Mouse (Mus musculus): Measurements from ENCODE around the gene 6330403K07Rik. TPM values are rescaled to one million over a fixed set of nuclear protein-coding genes. Genes with fewer than 3 reads are reported as not detected.

Gene 6330403K07Rik
- 10 to 100 TPM; 12.2 to 13.2 TPM for total RNA-seq (2021)
- long read RNA-seq, experiment 1, transcript 6330403K07Rik-201 (2 exons, 1,494 nt) = major isoform, 7 of 7 reads
- long read RNA-seq, experiment 1, partial matches to known transcripts = 0 of 7 reads
- long read RNA-seq, experiment 1, other reads (novel, unspliced or antisense) = 0 of 7 reads
- long read RNA-seq, experiment 2, transcript 6330403K07Rik-201 (2 exons, 1,494 nt) = major isoform, 42 of 43 reads
- long read RNA-seq, experiment 2, partial matches to known transcripts = 1 of 43 reads
- long read RNA-seq, experiment 2, other reads (novel, unspliced or antisense) = 0 of 43 reads

- DNase-seq (ENCODE audit: low spot score in 2 of 2) = no peak
Observed at GRCm38 (mm10) chr11:71033163-71033761, at the start of gene 6330403K07Rik. TSS of gene 6330403K07Rik (minus strand) at chr11:71033513.

DNA sequence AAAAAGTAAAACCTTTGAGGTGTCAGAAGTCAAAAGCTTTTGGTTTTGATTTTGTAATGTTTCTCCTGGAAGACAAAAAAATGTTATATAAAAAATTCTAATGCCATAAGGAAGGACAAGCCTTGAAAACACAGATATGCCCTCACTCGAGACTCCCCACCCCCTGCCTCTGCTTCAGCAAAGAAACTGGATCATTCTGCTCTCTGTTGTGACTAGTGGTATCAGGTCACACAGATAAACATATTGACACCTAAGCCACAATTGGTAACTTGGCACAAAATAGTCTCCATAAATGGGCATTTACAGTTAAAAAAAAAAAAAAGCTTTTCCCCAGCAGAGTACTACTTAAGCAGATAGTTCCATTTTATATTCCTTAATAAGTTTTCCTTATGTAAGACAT, 43.0 kb upstream of the 6330403K07Rik start:
- DNase-seq (ENCODE audit: low spot score in 2 of 2) = no peak

- no peak for DNase-seq (ENCODE audit: low spot score in 2 of 2)
Observed at GRCm38 (mm10) chr11:71052554-71052953, 19.2 kb upstream of the 6330403K07Rik start.

DNA sequence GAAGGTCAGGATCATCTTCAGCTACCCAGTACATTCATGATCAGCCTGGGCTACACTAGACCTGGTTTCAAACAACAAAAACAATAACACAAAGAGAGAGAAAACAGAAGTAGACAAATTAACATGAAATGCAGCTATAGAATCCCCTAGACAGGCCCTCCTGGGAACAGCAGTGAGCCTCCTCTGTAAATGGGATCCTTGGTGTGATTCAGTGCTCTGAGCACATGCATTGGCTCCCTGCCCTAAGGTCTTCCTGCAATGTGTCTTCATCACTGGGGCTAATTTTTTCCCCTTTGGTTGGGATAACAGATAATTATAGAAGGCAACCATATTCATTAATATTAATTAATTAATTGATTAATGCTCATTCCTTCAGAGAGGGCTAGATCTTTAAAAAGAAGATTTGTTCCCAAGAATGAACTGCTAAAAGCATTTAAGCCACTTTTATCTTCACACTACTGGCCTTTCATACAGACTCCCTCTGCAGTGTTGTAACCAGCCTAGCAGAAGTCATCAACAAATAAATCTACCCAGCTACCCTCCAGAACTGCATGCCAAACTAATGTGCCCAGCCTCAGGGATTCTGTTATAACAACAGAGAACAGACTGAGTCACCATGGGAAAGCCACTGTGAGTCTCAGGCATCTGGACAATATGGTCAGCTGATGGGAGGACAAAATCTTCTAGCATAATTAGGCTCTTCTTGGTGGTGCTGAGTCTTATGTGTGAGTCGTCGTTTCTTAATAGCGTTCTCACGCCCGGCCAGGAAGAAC, 6.4 kb upstream of the 6330403K07Rik start:
- DNase-seq (ENCODE audit: low spot score in 2 of 2) = no peak

GRCm38 (mm10) chr11:71032491-71033162, 686 bp downstream of the 6330403K07Rik start:
- DNase-seq (ENCODE audit: low spot score in 2 of 2) = no peak

DNA sequence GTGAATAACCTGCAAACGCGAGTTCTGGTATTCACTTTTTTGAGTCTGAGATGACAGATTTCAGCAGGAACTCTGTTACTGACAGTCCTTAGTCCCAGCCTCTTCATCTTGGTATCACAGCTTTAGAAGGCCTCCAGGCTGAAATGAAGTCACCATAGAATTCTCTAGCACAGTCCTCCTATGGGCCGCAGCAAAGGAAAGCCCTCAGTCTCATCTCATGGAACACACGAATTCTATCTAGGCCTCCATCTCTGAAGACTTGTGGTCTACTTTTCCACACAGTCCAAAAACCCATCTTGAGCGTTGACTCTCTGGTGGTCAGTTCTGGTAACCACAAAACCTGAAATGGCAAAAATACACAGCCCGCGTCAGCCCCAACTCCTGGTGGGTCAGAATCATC, 1.2 kb downstream of the 6330403K07Rik start:
- no peak for DNase-seq (ENCODE audit: low spot score in 2 of 2)

DNA sequence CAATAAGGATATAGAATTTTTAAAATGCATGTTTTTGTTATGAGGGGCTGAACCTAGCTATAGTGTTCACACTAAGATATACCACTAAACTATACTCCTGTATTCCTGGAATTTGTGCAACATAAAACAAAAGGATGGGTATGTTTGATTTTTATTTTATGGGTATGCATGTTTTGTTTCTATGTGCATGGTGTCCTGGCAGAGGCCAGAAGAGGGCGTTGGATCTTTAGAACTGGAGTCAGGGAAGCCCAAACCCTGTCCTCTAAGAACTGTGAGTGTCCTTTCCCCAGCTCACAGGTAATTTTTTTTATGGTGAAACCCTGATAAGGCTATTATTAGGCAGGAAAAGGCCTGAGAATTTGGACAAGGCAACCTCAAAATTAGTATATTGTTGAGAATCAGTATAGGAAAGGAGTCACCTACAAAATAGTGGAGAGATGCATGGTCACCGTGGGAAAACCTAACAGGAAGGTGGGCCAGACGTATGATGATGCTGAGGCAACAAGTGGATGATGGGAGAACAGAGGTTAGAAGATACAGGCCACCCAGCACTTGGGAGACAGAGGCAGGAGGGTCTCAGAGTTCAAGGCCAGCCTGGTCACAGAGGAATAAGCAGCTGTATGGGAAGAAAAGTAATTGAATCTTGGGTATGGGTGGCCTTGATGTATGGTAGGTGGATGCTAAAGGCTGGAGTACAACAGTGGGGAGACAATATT, 3.8 kb downstream of the 6330403K07Rik start:
- DNase-seq (ENCODE audit: low spot score in 2 of 2) = no peak

GRCm38 (mm10) chr11:71028280-71028679, 5.0 kb downstream of the 6330403K07Rik start:
- DNase-seq (ENCODE audit: low spot score in 2 of 2) = no peak

GRCm38 (mm10) chr11:71019201-71020068, 13.9 kb downstream of the 6330403K07Rik start, which contains the start of the genes Mis12 and Derl2:
TSS of gene Mis12 (plus strand) at chr11:71019611.
TSS of gene Derl2 (minus strand) at chr11:71019841.
- peak; percentile 90 to 92 for DNase-seq (ENCODE audit: low spot score in 2 of 2)

- DNase-seq (ENCODE audit: low spot score in 2 of 2) = no peak
Observed at GRCm38 (mm10) chr11:71018416-71019200, 14.7 kb downstream of the 6330403K07Rik start.

DNA sequence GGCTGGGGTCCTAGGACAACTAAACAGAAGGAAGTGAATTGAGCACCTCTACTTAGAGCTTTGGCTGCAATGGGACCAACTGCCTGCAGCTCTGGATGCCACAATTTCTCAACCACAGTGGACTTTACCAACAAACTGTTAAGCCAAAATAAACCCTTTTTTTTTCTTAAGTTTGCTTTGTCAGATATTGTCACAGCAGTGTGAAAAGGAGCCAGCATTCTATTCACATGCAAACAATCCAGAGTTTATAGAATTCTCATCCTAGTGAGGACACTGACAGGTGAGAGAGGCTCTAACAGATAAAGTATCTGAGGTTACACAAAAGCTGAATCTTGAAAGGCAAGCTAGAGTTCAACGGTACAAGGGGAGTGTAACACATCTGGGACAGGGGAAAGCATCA, 16.3 kb downstream of the 6330403K07Rik start:
- no peak for DNase-seq (ENCODE audit: low spot score in 2 of 2)

GRCm38 (mm10) chr11:71012743-71013142, 20.6 kb downstream of the 6330403K07Rik start:
- DNase-seq (ENCODE audit: low spot score in 2 of 2) = no peak

DNA sequence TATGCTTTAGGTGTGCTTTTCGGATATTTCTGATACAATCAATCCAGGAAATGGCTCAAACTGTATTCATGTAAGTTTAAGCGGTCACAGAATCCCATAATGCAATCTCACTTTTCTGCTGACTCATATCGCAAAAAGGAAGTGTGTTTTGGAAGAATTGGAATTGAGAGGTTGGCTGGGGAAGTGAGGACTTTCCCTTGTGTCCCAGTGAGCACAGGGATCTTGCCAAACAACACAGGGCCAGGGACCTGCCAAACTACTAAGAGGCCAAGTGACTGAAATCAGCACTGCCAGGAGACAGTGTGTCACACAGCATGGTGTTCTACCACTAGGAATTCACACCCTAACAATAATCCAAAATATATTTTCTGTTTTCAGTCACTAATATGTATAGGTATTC, 25.0 kb downstream of the 6330403K07Rik start:
- no peak for DNase-seq (ENCODE audit: low spot score in 2 of 2)

DNA sequence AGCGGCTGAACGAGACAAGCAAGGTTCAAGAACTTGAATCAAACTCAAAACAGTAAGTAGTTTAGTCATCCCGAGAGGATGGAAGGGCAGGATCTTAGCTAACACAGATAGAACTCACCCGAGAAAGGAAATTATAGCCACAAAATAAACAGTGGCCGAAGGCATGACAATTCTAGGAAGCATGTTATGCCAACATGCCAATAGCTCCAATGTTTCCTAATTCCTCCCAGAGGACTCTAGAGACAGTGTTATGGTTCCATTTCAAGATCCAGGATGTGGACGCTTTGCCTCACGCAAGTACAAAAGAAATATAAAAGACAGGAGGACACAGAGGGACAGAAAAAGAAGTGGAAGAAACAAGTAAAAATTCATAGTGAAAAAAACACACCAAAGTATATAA, 25.5 kb downstream of the 6330403K07Rik start:
- no peak for DNase-seq (ENCODE audit: low spot score in 2 of 2)

GRCm38 (mm10) chr11:71007026-71007425, 26.3 kb downstream of the 6330403K07Rik start:
- no peak for DNase-seq (ENCODE audit: low spot score in 2 of 2)

DNA sequence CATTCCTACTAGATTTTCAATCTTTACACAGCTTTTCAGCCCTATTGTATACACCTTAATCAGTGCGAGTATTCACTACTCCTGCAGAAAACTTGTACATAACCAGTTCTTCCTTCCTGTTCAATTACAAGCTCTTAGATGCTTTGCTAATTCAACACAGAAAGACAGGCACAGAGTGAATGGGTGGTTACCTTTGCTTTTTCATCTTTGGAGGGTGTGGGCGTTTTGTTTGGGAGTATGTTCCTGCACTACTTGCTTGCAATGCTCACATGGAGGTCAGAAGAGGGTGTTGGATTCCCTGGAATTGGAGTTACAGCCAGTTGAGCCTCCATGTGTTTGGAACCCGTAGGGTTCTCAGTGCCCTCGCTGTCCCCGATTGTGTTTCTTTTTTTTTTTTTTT, 28.3 kb downstream of the 6330403K07Rik start:
- no peak for DNase-seq (ENCODE audit: low spot score in 2 of 2)

- DNase-seq (ENCODE audit: low spot score in 2 of 2) = peak; percentile 91
Observed at GRCm38 (mm10) chr11:71004316-71004773, 29.0 kb downstream of the 6330403K07Rik start, which contains the start of gene Dhx33. TSS of gene Dhx33 (minus strand) at chr11:71004437.

DNA sequence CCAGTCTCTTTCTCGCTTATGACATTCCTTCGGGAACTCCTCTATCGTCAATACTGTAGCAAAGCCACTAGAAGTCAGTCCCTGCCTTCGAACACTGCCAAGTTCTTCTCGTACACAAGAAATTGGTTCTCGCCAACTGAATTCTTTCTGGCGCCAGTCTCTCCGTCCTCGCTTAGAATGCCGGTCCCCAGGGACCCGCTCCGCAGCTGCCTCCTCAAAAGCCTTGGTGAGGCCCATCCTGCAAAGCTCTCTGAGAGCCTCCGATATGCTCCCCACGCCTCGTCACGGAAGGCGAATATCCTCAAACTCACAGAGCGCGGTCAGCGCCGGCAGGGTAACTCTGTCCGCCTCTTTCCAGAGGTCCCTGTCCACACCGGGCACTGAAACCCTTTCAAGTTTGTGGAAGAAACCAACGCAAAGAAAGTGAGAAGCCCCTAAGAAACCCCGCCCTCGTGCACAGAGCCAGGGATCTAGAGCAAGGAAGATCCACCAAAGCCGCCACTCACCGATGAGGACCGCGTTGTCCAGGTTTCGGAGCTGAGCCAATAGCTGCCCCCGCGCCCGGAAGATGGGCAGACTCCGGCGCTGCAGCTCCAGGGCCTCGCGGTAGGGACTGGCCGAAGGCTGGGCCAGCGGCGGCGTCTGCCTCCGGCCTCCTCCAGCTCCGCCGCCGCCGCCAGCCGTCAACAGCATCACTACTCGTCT, 29.6 kb downstream of the 6330403K07Rik start:
- no peak for DNase-seq (ENCODE audit: low spot score in 2 of 2)

Measured in adrenal gland, adult 18-20 months (tissue).